In the genomic region with DNA sequence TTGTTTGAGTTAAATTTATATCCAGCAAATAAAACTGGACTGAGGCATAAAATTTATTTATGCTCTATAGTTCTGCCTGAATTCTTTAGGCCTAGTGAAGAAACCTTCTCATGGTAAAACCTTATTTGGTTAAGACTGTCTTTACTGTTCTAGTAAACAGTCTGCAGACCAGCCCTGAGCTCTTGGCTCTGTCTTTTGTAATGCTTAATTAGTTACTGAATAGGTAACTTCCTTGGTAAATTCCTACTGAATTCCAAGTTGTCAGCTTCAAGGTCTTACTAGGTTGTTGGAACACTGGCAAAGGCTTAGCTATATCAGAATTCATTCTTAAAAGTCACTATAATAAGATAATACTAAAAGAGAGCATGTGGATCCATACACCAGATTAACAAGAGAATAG, we compare ENCODE assay signal across 24 mouse cellular contexts. TPM values are rescaled to one million over a fixed set of nuclear protein-coding genes. Genes with fewer than 3 reads are reported as not detected.
"Had no signal": no experiment of that assay in that cellular context is flagged by ENCODE, and none has a peak within 500 bp of the region (broad histone marks: within the 10 kb centered on the region; RNA-seq: fewer than 3 reads in every experiment).

No protein-coding gene starts in this region.

- H3K36me3 ChIP-seq: lung, embryonic 15.5 days; midbrain, embryonic 12.5 days; neural tube, embryonic 12.5 days; stomach, embryonic 15.5 days had no signal

- H3K27ac ChIP-seq: lung, embryonic 15.5 days; macrophage; midbrain, embryonic 12.5 days; neural tube, embryonic 12.5 days; stomach, embryonic 15.5 days; stomach, postnatal 0 days had no signal

- DNase-seq: liver, postnatal 0 days; lung, adult 2 months; lung, postnatal 14 days; lung, postnatal 36 days; midbrain, embryonic 14.5 days; right cerebral cortex, postnatal 14 days; thymus, adult 2 months; thymus, postnatal 25 days; thymus, postnatal 4 days had no signal

- ATAC-seq: liver, postnatal 0 days; lung, postnatal 0 days had no signal

- H3K4me1 ChIP-seq: lung, embryonic 15.5 days; megakaryocyte, embryonic 14.5 days; midbrain, embryonic 12.5 days; neural tube, embryonic 12.5 days; stomach, embryonic 15.5 days had no signal

- H3K9ac ChIP-seq: liver, postnatal 0 days; lung, embryonic 15.5 days; midbrain, embryonic 12.5 days; neural tube, embryonic 12.5 days; stomach, embryonic 15.5 days had no signal

- H3K4me3 ChIP-seq: lung, embryonic 15.5 days; megakaryocyte, embryonic 14.5 days; midbrain, embryonic 12.5 days; neural tube, embryonic 12.5 days; stomach, embryonic 15.5 days had no signal

- H3K27me3 ChIP-seq: lung, embryonic 15.5 days; megakaryocyte, embryonic 14.5 days; midbrain, embryonic 12.5 days; neural tube, embryonic 12.5 days; stomach, embryonic 15.5 days had no signal

- H3K9me3 ChIP-seq: lung, embryonic 15.5 days; midbrain, embryonic 12.5 days; neural tube, embryonic 12.5 days; stomach, embryonic 15.5 days had no signal

- H3K4me2 ChIP-seq: lung, embryonic 15.5 days; midbrain, embryonic 12.5 days; neural tube, embryonic 12.5 days; stomach, embryonic 15.5 days had no signal

RNA-seq across cellular contexts. Expression of a gene that starts 53.3 kb away (rescaled TPM):
- total RNA-seq: megakaryocyte progenitor cell, adult 5-6 weeks; midbrain, postnatal 0 days; monocyte, adult 5-6 weeks; neutrophil, adult 5-6 weeks had no signal
- polyA plus RNA-seq: liver, postnatal 0 days; lung, adult 2 months; lung, embryonic 15.5 days; lung, postnatal 0 days; macrophage; midbrain, embryonic 12.5 days; midbrain, embryonic 14.5 days; midbrain, postnatal 0 days; neural tube, embryonic 12.5 days; neural tube, embryonic 14.5 days; spleen, adult 2 months; stomach, embryonic 15.5 days; stomach, postnatal 0 days; thymus, adult 2 months; urinary bladder, adult 2 months had no signal
